Mouse (Mus musculus) brain, embryonic 14.5 days (tissue): ENCODE results near the gene Parvb.

ENCODE experiments used
- CTCF ChIP-seq: fragments of 200-500 bp; IDR thresholded peaks from 2 replicates; pipeline ENCODE4 v1.5.1; 2012; ENCODE audit warnings: inconsistent platforms, mild to moderate bottlenecking, moderate library complexity, borderline replicate concordance; ENCODE audit not compliant: insufficient read depth, insufficient read length; ENCODE audit errors: extremely low read depth
- POLR2A ChIP-seq: fragments of 200-500 bp; IDR thresholded peaks from 2 replicates; pipeline ENCODE4 v1.6.1; 2012; ENCODE audit warnings: mild to moderate bottlenecking, inconsistent platforms, borderline replicate concordance; ENCODE audit not compliant: poor library complexity, insufficient read depth, insufficient read length, severe bottlenecking; ENCODE audit errors: extremely low read depth

- TF ChIP-seq CTCF, result no peak
- TF ChIP-seq POLR2A, result no peak
Measured at GRCm38 (mm10) chr15:84213162-84213739, 18.6 kb upstream of the Parvb start.
